Mouse (Mus musculus) neutrophil, adult 83 days (primary cell): ENCODE results near the gene Rab6a. TPM values are rescaled to one million over a fixed set of nuclear protein-coding genes. Genes with fewer than 3 reads are reported as not detected.

Source experiments
- total RNA-seq, 2 experiments: library from RNA; stranded (reverse); gene quantifications; one replicate each; pipeline ENCODE4 v1.2.4; 2023

Gene Rab6a
- 100 to 1,000 TPM; 109 to 125 TPM for total RNA-seq

GRCm38 (mm10) chr7:100607214-100608129 is at the start of gene Rab6a:
TSS of gene Rab6a (plus strand) at chr7:100607410.

GRCm38 (mm10) chr7:100608130-100608741 is 1.0 kb downstream of the Rab6a start, which contains the start of gene Mrpl48:
TSS of gene Mrpl48 (minus strand) at chr7:100608301.

GRCm38 (mm10) chr7:100662231-100662630 is 55.0 kb downstream of the Rab6a start, which contains the start of gene Plekhb1:
TSS of gene Plekhb1 (minus strand) at chr7:100662414.

Other genes starting within 250 kb of the Rab6a start
- gene C2cd3, start 235.2 kb upstream of the Rab6a start, total RNA-seq = 10 to 100 TPM; 25.1 to 26.4 TPM
- gene Ppme1, start 235.1 kb upstream of the Rab6a start, total RNA-seq = 10 to 100 TPM; 17.8 to 23.1 TPM
- gene Ucp3, start 134.4 kb upstream of the Rab6a start, total RNA-seq = under 1 TPM; 0.29 to 0.44 TPM
- gene Ucp2, start 114.1 kb upstream of the Rab6a start, total RNA-seq = 1,000 to 10,000 TPM; 1,485 to 1,491 TPM
- gene Dnajb13, start 92.5 kb upstream of the Rab6a start, total RNA-seq = not detected
- 10 to 100 TPM; 19.0 to 20.7 TPM for gene Coa4, start 70.3 kb upstream of the Rab6a start, total RNA-seq
- gene Mrpl48, start 891 bp downstream of the Rab6a start, total RNA-seq = 10 to 100 TPM; 29.5 to 29.7 TPM
- not detected for gene Plekhb1, start 55.0 kb downstream of the Rab6a start, total RNA-seq
- 10 to 100 TPM; 35.8 to 38.2 TPM for gene Fam168a, start 99.2 kb downstream of the Rab6a start, total RNA-seq